Mouse (Mus musculus): ENCODE measurements around the gene Tsc1. TPM values are rescaled to one million over a fixed set of nuclear protein-coding genes. Genes with fewer than 3 reads are reported as not detected.

Gene Tsc1
- polyA plus RNA-seq, 1 experiment from 2014 or later = 18.7 TPM

DNA sequence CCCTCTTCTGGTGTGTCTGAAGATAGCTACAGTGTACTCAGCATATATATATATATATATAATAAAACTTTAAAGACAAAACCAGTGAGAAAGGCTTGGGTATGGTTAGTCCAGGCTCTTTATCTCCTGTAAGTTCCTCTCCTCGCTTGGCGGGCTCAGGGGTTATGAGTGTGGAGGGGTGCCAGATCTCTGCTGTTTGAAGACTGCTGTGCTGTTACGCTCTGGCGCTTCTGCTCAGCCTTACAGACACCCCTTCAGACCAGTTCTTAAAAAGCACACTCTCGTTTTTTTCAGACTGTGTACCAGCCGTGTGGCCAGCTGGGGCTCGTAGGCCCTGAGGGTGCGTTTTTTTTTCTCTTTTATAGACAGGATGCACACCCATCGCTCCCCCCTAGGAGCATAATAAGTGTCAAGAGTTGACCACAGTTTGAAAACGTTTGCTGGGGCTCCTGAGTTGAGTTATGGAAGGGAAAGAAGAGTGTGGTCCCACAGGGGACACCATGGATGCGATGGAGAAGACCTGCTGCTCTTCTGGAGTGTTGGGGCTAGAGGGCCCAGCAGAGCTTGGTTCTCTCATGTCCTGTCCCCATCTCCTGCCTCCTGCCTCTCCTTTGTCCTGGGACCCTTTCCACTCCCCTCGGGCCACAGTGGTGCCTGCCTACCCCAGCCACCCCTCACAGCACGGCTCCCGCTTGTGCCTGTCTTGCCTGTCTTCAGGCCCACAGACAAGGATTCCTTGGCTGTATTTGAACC, 35.1 kb upstream of the Tsc1 start:
- H3K9ac ChIP-seq = no peak overlapping the region
- H3K27ac ChIP-seq = no peak overlapping the region
- no peaks in the 10 kb centered on the region for H3K9me3 ChIP-seq
- H3K27me3 ChIP-seq (replicated peaks) = no peaks in the 10 kb centered on the region
- no peak for ATAC-seq (ENCODE audit: insufficient read depth, low FRiP score, low read depth)
- no peak overlapping the region for H3K4me2 ChIP-seq
- H3K4me1 ChIP-seq = 0 out of 2 replicates have a peak, but pooled peaks cover 7% of the 10 kb centered on the region
- no peak overlapping the region for H3K4me3 ChIP-seq (replicated peaks)
- WGBS = 62% methylated on average over 14 of the region's 14 CpGs
- H3K36me3 ChIP-seq = no peaks in the 10 kb centered on the region

- Histone ChIP-seq H3K27ac (no peak overlapping the region), H3K4me2 (no peak overlapping the region), H3K4me3 (replicated peaks) (no peak overlapping the region), H3K9ac (no peak overlapping the region), H3K9me3 (no peaks in the 10 kb centered on the region), H3K36me3 (no peaks in the 10 kb centered on the region), H3K27me3 (replicated peaks) (no peaks in the 10 kb centered on the region), H3K4me1 (0 out of 2 replicates have a peak, but pooled peaks cover 7% of the 10 kb centered on the region)
- WGBS = 56% methylated on average over 8 of the region's 8 CpGs
- ATAC-seq (ENCODE audit: insufficient read depth, low FRiP score, low read depth) = no peak
These were observed 34.3 kb upstream of the Tsc1 start for GRCm38 (mm10) chr2:28606601-28607340.

DNA sequence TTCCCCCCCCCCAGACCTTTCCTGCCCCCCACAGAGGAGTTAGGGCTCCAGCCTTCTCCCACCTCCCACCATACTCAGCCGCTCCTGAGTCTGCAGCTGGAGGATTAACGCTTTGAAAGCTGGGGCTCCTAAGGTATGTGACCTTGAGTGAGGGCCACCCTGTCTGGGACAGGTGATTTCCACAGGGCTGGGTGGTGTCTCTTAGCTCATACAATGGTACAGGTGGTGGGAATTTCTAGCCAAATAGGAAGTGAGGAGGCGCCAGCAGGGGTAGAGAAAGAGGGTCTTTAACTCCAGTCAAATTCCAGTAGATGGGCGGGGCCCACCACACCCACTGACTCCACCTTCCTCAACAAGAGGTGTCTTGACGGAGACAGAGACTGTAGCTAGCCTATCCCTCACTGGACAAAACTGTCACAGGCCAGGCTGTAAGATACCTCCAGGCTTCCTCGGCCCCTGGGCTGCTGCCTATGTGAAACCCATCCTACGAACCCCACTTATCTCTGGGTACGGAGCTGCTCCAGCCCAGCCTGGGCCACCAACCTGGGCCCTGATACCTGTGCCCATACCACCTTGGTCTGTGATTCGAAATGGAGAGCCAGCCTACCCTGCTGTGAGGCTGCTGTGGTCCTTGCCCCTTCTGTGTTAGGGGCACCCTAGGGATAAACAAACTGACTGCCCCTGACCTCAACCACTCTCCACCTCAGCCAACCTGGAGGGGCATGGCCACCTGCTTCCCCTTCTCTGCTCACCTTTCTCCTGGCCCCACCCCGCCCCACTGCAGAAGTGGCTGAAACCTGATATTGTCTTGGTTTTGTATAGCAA, 33.5 kb upstream of the Tsc1 start:
- no peak overlapping the region for H3K27ac ChIP-seq
- no peak for ATAC-seq (ENCODE audit: insufficient read depth, low FRiP score, low read depth)
- H3K4me1 ChIP-seq = 0 out of 2 replicates have a peak, but pooled peaks cover 7% of the 10 kb centered on the region
- no peaks in the 10 kb centered on the region for H3K27me3 ChIP-seq (replicated peaks)
- no peak overlapping the region for H3K9ac ChIP-seq
- no peaks in the 10 kb centered on the region for H3K9me3 ChIP-seq
- WGBS = 40% methylated on average over 10 of the region's 10 CpGs
- no peak overlapping the region for H3K4me3 ChIP-seq (replicated peaks)
- no peak overlapping the region for H3K4me2 ChIP-seq
- no peaks in the 10 kb centered on the region for H3K36me3 ChIP-seq

DNA sequence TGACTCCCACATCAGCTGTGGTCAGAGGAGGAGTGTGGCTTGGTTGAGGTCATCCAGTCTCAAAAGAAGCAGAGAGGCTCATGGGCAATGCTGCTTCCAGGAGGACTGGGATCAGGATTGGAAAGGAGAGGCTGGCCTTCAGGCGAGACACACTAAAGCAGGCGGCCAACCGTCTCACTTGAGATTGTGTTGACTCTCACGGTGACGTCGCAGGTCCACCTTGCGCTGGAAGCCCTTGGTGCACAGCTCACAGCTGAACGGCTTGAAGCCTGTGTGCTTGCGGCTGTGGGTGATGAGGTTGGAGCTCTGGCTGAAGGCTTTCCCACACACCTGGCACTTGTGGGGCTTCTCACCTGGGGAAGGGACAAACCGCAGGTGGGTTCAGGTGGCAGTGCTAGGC, 31.2 kb upstream of the Tsc1 start:
- no peak overlapping the region for H3K4me2 ChIP-seq
- no peaks in the 10 kb centered on the region for H3K9me3 ChIP-seq
- no peak overlapping the region for H3K4me3 ChIP-seq (replicated peaks)
- H3K4me1 ChIP-seq = 0 out of 2 replicates have a peak, but pooled peaks cover 7% of the 10 kb centered on the region
- no peaks in the 10 kb centered on the region for H3K36me3 ChIP-seq
- H3K27ac ChIP-seq = no peak overlapping the region
- H3K27me3 ChIP-seq (replicated peaks) = no peaks in the 10 kb centered on the region
- H3K9ac ChIP-seq = no peak overlapping the region
- 77% methylated on average over 10 of the region's 10 CpGs for WGBS
- ATAC-seq (ENCODE audit: insufficient read depth, low FRiP score, low read depth) = no peak

GRCm38 (mm10) chr2:28610716-28611406, 30.2 kb upstream of the Tsc1 start:
- H3K4me2 ChIP-seq = no peak overlapping the region
- no peak overlapping the region for H3K9ac ChIP-seq
- 0 out of 2 replicates have a peak, but pooled peaks cover 7% of the 10 kb centered on the region for H3K4me1 ChIP-seq
- H3K27ac ChIP-seq = no peak overlapping the region
- no peak overlapping the region for H3K4me3 ChIP-seq (replicated peaks)
- H3K27me3 ChIP-seq (replicated peaks) = no peaks in the 10 kb centered on the region
- no peaks in the 10 kb centered on the region for H3K36me3 ChIP-seq
- no peak for ATAC-seq (ENCODE audit: insufficient read depth, low FRiP score, low read depth)
- 74% methylated on average over 12 of the region's 12 CpGs for WGBS
- no peaks in the 10 kb centered on the region for H3K9me3 ChIP-seq

DNA sequence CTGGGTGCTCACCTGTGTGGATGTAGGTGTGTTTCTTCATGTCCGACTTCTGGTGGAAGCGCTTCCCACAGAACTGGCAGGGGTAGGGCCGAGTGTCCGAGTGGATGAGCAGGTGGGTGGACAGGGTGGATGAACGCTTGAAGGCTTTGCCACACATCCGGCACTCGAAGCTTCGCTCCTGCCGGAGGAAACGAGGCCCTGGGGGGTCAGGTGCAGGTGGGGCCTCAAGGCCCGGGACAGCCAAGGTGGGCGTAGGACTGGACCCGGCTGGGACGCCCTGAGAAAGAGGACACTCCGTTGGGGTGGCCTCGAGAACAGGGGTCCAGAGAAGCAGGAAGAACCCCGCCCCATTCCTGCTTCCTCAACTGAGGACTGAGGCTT, 29.6 kb upstream of the Tsc1 start:
- Histone ChIP-seq H3K27ac (no peak overlapping the region), H3K27me3 (replicated peaks) (no peaks in the 10 kb centered on the region), H3K4me3 (replicated peaks) (no peak overlapping the region), H3K36me3 (no peaks in the 10 kb centered on the region), H3K9me3 (no peaks in the 10 kb centered on the region), H3K4me1 (0 out of 2 replicates have a peak, but pooled peaks cover 7% of the 10 kb centered on the region), H3K9ac (no peak overlapping the region), H3K4me2 (no peak overlapping the region)
- no peak for ATAC-seq (ENCODE audit: insufficient read depth, low FRiP score, low read depth)
- WGBS = 83% methylated on average over 17 of the region's 17 CpGs

DNA sequence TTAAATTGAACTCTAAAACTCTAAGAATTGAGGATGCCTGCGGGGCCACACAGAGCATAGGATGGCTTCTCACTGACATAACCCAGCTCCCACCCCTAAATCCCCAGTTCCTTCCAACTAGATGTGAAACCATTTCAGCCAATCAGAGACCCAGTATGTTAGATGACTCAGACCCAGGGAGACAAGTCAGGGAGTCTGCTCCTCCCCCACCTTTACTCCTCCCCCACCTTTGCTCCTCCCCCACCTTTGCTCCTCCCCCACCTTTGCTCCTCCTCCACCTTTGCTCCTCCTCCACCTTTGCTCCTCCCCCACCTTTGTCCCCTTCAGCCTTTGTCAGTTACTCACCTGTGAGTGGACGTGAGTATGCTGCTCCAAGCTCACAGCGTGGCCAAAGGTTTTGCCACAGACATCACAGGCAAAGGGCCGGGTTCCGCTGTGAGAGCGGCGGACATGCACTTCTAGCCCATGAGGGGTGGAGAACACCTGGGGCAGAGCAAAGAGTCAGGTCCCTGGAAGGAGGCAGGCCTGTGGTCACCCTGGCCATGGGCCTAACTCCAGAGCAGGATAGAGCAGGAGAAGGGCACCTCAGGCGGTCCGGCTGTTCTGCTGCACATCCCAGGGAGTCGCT, 28.5 kb upstream of the Tsc1 start:
- no peaks in the 10 kb centered on the region for H3K27me3 ChIP-seq (replicated peaks)
- no peak for ATAC-seq (ENCODE audit: insufficient read depth, low FRiP score, low read depth)
- no peaks in the 10 kb centered on the region for H3K36me3 ChIP-seq
- H3K4me1 ChIP-seq = 0 out of 2 replicates have a peak, but pooled peaks cover 3% of the 10 kb centered on the region
- no peak overlapping the region for H3K9ac ChIP-seq
- H3K27ac ChIP-seq = no peak overlapping the region
- H3K9me3 ChIP-seq = no peaks in the 10 kb centered on the region
- 65% methylated on average over 10 of the region's 10 CpGs for WGBS
- H3K4me2 ChIP-seq = no peak overlapping the region
- H3K4me3 ChIP-seq (replicated peaks) = no peak overlapping the region

DNA sequence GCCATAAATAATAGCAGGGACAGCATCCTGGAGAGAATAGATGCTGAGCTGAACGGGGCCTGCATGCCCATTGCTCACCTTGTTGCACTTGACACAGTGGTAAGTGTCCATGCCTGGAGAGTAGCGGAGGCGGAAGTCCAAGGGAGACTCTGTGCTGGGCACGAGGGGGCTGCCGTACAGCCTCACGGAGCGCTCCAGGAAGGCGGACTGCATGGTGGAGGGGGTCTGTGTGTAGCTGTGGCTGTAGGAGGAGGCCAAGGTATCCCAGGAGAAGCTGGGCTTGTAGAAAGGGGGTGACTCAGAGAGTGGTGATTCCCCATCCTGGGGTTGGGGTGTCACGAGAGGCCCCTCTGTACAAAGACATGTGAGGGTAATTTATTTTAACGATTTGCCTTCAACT, 27.4 kb upstream of the Tsc1 start:
- no peak overlapping the region for H3K4me3 ChIP-seq (replicated peaks)
- H3K4me2 ChIP-seq = no peak overlapping the region
- 91% methylated on average over 10 of the region's 10 CpGs for WGBS
- no peaks in the 10 kb centered on the region for H3K27me3 ChIP-seq (replicated peaks)
- H3K36me3 ChIP-seq = no peaks in the 10 kb centered on the region
- no peak overlapping the region for H3K27ac ChIP-seq
- no peaks in the 10 kb centered on the region for H3K9me3 ChIP-seq
- H3K4me1 ChIP-seq = no peaks in the 10 kb centered on the region
- no peak for ATAC-seq (ENCODE audit: insufficient read depth, low FRiP score, low read depth)
- H3K9ac ChIP-seq = no peak overlapping the region

GRCm38 (mm10) chr2:28616358-28616757, 24.7 kb upstream of the Tsc1 start:
- 42% methylated on average over 5 of the region's 5 CpGs for WGBS
- Histone ChIP-seq H3K9me3 (no peaks in the 10 kb centered on the region), H3K4me3 (replicated peaks) (no peak overlapping the region), H3K4me1 (no peaks in the 10 kb centered on the region), H3K27ac (no peak overlapping the region), H3K9ac (no peak overlapping the region), H3K36me3 (no peaks in the 10 kb centered on the region), H3K4me2 (no peak overlapping the region), H3K27me3 (replicated peaks) (peaks cover 8% of the 10 kb centered on the region; the same call in 1 of the 2 replicates)
- ATAC-seq (ENCODE audit: insufficient read depth, low FRiP score, low read depth) = no peak

DNA sequence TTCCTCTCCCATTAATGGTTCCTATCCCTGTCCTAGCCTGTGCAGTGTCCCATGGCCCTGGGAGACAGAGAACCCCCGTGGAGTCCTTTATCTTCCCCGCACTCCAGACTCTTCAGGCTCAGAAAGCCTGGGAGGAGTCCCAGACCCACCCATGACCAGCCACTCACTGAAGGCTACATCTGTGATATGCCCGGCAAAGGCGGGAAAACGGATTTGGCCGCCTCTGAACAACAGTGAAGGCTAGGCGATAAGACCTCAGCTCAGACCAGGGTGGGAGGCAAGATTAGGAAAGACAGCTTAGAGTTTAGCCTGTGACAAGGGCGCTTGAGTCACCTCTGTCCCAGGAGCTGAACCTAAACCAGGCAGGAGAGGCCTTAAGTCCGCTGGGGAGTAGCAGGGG, 24.2 kb upstream of the Tsc1 start:
- peaks cover 8% of the 10 kb centered on the region; the same call in 1 of the 2 replicates for H3K27me3 ChIP-seq (replicated peaks)
- H3K9ac ChIP-seq = no peak overlapping the region
- no peak overlapping the region for H3K4me3 ChIP-seq (replicated peaks)
- peak; percentile 79; the same call in 1 of the 2 replicates for ATAC-seq (ENCODE audit: insufficient read depth, low FRiP score, low read depth)
- 69% methylated on average over 9 of the region's 9 CpGs for WGBS
- H3K36me3 ChIP-seq = no peaks in the 10 kb centered on the region
- H3K27ac ChIP-seq = no peak overlapping the region
- H3K4me1 ChIP-seq = 0 out of 2 replicates have a peak, but pooled peaks cover 4% of the 10 kb centered on the region
- no peak overlapping the region for H3K4me2 ChIP-seq
- H3K9me3 ChIP-seq = no peaks in the 10 kb centered on the region
